Mouse (Mus musculus) limb, embryonic 15.5 days (tissue): ENCODE results near the gene Sarnp. TPM values are rescaled to one million over a fixed set of nuclear protein-coding genes. Genes with fewer than 3 reads are reported as not detected.

Experiments
- ATAC-seq: fragments of 200-750 bp; cut with Nextera tagmentation; 2 replicates; pipeline ENCODE4 v1.8.0; 2017; ENCODE audit warnings: low read depth, moderate TSS enrichment; ENCODE audit not compliant: insufficient number of reproducible peaks, low FRiP score, low TSS enrichment
- H3K27ac ChIP-seq: fragments of 300-500 bp; sonication (generic); 2 replicates; pipeline ENCODE4 v1.5.1; 2015; ENCODE audit warnings: moderate library complexity, mild to moderate bottlenecking, inconsistent platforms
- H3K27me3 ChIP-seq: fragments of 300-500 bp; sonication (generic); 2 replicates; pipeline ENCODE4 v1.6.1; 2015; ENCODE audit warnings: inconsistent platforms
- H3K36me3 ChIP-seq: fragments of 300-500 bp; sonication (generic); 2 replicates; pipeline ENCODE4 v1.6.1; 2015; ENCODE audit warnings: inconsistent platforms
- H3K4me1 ChIP-seq: fragments of 300-500 bp; sonication (generic); 2 replicates; pipeline ENCODE4 v1.6.1; 2015; ENCODE audit warnings: inconsistent platforms
- H3K4me2 ChIP-seq: fragments of 300-500 bp; sonication (generic); 2 replicates; pipeline ENCODE4 v1.6.1; 2015; ENCODE audit warnings: mild to moderate bottlenecking, inconsistent platforms
- H3K4me3 ChIP-seq: fragments of 300-500 bp; sonication (generic); 2 replicates; pipeline ENCODE4 v1.5.1; 2015; ENCODE audit warnings: mild to moderate bottlenecking, inconsistent platforms
- H3K9ac ChIP-seq: fragments of 300-500 bp; sonication (generic); 2 replicates; pipeline ENCODE4 v1.6.1; 2015; ENCODE audit warnings: inconsistent platforms
- H3K9me3 ChIP-seq: fragments of 300-500 bp; sonication (generic); 2 replicates; pipeline ENCODE4 v1.6.1; 2016; ENCODE audit warnings: inconsistent platforms
- WGBS: fragments of 180-500 bp; shearing (Covaris S2); methylation state at CpG from one replicate; pipeline ENCODE4 v1.1.7; 2015; 5-methylcytosine and 5-hydroxymethylcytosine counted together
- polyA plus RNA-seq: library from polyadenylated mRNA; unstranded; fragments of >200 nt; fragmentation: Nextera tagmentation; extraction: Ambion mirVana; gene quantifications from 2 replicates; pipeline ENCODE4 v1.2.1, GENCODE M21; 2015

Gene Sarnp
- polyA plus RNA-seq, 1 experiment from 2014 or later: 180 TPM

DNA sequence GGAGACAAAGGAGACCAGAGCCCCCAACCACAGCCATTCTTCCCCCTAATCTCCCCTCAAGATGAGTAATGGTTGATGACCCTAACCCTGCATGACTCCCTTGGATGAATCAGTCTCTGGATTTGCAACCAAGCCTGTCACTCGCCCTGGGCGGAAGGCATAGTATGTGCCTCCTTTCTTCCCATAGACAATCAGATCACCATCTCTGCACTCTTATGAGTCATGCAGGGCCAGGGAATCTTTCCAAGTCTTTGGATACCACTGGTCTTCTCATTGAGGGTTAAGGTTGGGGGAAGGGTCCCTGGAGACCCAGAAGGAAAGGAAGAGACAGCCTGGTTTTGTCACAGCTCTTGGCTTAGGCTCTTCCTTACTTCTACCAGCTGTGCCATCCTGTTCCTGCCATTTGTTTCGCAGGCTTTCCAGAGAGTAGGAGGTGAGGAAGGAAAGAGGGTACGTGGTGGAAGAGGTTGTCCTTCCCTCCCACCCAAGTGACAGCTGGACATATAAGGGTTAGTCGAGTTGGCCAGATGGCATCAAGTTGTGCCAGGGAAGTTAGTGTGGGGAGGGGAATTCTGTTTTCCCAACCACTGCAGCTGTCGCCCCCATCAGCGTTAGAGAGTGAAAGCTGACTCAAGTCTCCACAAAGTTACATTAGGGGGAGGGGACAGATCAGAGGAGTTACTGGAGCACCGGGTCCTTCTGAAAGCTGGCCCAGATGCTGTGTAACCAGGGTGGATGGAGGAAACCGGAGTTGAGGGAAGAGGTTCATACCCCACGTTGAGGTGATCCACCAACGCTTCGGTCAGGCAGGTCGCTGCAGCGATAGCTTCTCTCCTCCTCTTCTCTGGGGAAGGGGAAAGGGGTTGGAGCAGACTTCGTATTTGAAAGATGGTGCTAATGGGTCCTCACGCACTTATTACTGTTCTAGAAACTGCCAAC is 105.0 kb downstream of the Sarnp start:
- H3K27me3 ChIP-seq: no peaks in the 10 kb centered on the region
- peaks cover 13% of the 10 kb centered on the region for H3K36me3 ChIP-seq
- peak overlapping the region; percentile 71 for H3K4me2 ChIP-seq
- WGBS: 72% methylated on average over 16 of the region's 16 CpGs
- no peak; the same call in 1 of the 2 replicates for ATAC-seq
- peak overlapping the region; percentile 95 for H3K27ac ChIP-seq
- peak overlapping the region; percentile 70 for H3K4me3 ChIP-seq
- H3K9ac ChIP-seq: peak overlapping the region; percentile 66; the same call in 1 of the 2 replicates
- H3K4me1 ChIP-seq: peaks cover 50% of the 10 kb centered on the region
- H3K9me3 ChIP-seq: no peaks in the 10 kb centered on the region

DNA sequence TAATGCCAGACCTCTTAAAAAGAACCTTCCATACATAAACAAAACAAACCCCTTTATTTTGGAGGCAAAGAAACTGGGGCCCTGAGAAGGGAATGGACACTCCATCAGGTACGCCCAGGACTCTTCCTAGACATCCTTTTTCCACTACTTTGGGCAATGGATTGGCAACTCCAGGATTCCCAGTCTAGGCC is 105.6 kb downstream of the Sarnp start, which contains the start of gene Rdh5:
Rdh5 (minus strand) TSS at position 67 of the 191 bp plus-strand sequence.
- WGBS: 15% methylated on average over 1 of the region's 1 CpGs
- peak within 1 kb of the TSS; percentile 70 for H3K4me3 ChIP-seq
- peaks cover 50% of the 10 kb centered on the region for H3K4me1 ChIP-seq
- H3K27ac ChIP-seq: peak within 1 kb of the TSS; percentile 95
- peak within 1 kb of the TSS; percentile 71 for H3K4me2 ChIP-seq
- no peak for ATAC-seq
- no peaks in the 10 kb centered on the region for H3K27me3 ChIP-seq
- H3K36me3 ChIP-seq: peaks cover 8% of the 10 kb centered on the region
- no peaks in the 10 kb centered on the region for H3K9me3 ChIP-seq
- peak within 1 kb of the TSS; percentile 66 for H3K9ac ChIP-seq

DNA sequence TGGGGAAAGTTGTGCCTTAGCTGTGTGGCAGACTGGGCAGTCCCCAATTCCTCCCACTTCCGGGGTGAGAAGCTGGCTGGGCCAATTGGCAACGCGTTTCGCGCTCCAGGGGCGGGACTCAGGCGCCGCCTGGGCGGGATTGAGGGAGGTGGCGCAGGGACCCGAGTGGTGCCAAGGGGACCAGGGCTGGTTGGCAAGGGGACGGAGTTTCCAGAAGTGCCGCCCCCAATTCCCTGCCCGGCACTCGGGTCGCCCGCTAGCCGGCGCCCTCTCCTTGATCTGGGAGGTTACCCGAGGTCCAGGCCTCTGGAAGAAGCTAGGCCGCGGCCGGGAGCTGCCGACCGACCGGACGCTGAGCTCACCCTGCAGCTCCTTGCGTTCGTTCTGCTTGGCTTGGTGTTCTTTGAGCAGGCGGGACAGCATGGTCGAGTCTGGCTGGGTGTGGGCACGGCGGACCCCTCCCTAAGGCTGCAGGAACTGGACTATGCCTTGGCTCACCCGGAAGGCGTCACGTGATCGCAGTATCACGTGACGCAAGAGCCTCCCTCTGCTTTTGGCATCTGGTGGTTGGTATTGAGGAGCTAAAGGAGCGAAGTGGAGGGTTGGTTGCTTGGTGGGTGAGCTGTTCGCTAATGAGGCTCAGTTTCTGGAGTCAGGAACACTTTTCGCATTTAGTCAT is 106.0 kb downstream of the Sarnp start:
- no peaks in the 10 kb centered on the region for H3K9me3 ChIP-seq
- H3K4me2 ChIP-seq: peak overlapping the region; percentile 71
- ATAC-seq: peak; percentile 87
- H3K27me3 ChIP-seq: no peaks in the 10 kb centered on the region
- peak overlapping the region; percentile 70 for H3K4me3 ChIP-seq
- H3K27ac ChIP-seq: peak overlapping the region; percentile 95
- H3K4me1 ChIP-seq: peaks cover 50% of the 10 kb centered on the region
- under 1% methylated on average over 42 of the region's 42 CpGs for WGBS
- H3K36me3 ChIP-seq: peaks cover 3% of the 10 kb centered on the region; the same call in 1 of the 2 replicates
- H3K9ac ChIP-seq: peak overlapping the region; percentile 66

DNA sequence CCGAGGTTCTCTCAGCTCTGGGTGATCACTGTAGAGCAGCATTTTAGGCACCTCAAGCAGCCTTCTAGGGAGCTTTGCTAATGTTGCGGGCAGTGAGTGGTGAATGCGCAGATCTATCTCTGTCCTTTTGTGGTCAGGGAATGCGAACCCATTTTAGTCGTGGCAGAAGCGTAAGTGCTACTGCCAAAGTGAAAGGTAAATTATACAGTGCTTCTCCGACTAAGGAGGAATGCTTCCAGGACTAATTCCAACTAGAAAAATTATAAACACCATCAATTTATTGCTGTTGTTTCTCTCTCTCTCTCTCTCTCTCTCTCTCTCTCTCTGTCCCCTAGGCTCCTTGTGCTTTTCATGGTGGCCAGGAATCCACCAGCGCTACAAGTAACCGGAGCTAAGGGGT is 106.8 kb downstream of the Sarnp start, which contains the start of gene Bloc1s1:
Bloc1s1 (minus strand) TSS at position 101 of the 400 bp plus-strand sequence.
- Histone ChIP-seq H3K9ac (peak within 1 kb of the TSS; percentile 66), H3K27ac (peak within 1 kb of the TSS; percentile 95), H3K9me3 (no peaks in the 10 kb centered on the region), H3K4me2 (peak within 1 kb of the TSS; percentile 71), H3K4me1 (peaks cover 49% of the 10 kb centered on the region), H3K4me3 (peak within 1 kb of the TSS; percentile 70), H3K27me3 (no peaks in the 10 kb centered on the region), H3K36me3 (no peaks in the 10 kb centered on the region; the same call in 1 of the 2 replicates)
- ATAC-seq: no peak
- 64% methylated on average over 9 of the region's 9 CpGs for WGBS

Other genes with a start within 250 kb of the Sarnp start
- 20.4 and 20.8 TPM in 2 replicates for gene Erbb3, start 227.7 kb upstream of the Sarnp start, polyA plus RNA-seq
- 584 and 840 TPM in 2 replicates for gene Rps26, start 190.6 kb upstream of the Sarnp start, polyA plus RNA-seq
- gene Ikzf4, start 171.3 kb upstream of the Sarnp start, polyA plus RNA-seq: 3.5 and 4.1 TPM in 2 replicates
- gene Suox, start 143.3 kb upstream of the Sarnp start, polyA plus RNA-seq: 22.1 and 24.7 TPM in 2 replicates
- gene Rab5b, start 121.1 kb upstream of the Sarnp start, polyA plus RNA-seq: 90.6 and 97.4 TPM in 2 replicates
- gene Pmel, start 113.1 kb upstream of the Sarnp start, polyA plus RNA-seq: 6.5 and 9.5 TPM in 2 replicates
- 108 and 110 TPM in 2 replicates for gene Cdk2, start 112.3 kb upstream of the Sarnp start, polyA plus RNA-seq
- gene Dgka, start 72.5 kb upstream of the Sarnp start, polyA plus RNA-seq: 26.0 and 26.4 TPM in 2 replicates
- 33.7 and 34.4 TPM in 2 replicates for gene Pym1, start 69.4 kb upstream of the Sarnp start, polyA plus RNA-seq
- gene Mmp19, start 26.4 kb upstream of the Sarnp start, polyA plus RNA-seq: 1.7 and 2.5 TPM in 2 replicates
- 64.2 and 65.8 TPM in 2 replicates for gene Dnajc14, start 13.3 kb upstream of the Sarnp start, polyA plus RNA-seq
- gene Tmem198b, start 13.0 kb upstream of the Sarnp start, polyA plus RNA-seq: 24.3 and 24.4 TPM in 2 replicates
- gene Ormdl2, start 4.3 kb downstream of the Sarnp start, polyA plus RNA-seq: 64.8 and 66.3 TPM in 2 replicates
- gene Gdf11, start 74.4 kb downstream of the Sarnp start, polyA plus RNA-seq: 5.9 and 6.2 TPM in 2 replicates
- 1,128 and 1,135 TPM in 2 replicates for gene Cd63, start 83.7 kb downstream of the Sarnp start, polyA plus RNA-seq
- gene Rdh5, start 105.6 kb downstream of the Sarnp start, polyA plus RNA-seq: 13.6 and 16.8 TPM in 2 replicates
- gene Bloc1s1, start 106.7 kb downstream of the Sarnp start, polyA plus RNA-seq: 225 and 234 TPM in 2 replicates
- 11.8 and 27.8 TPM in 2 replicates for gene Itga7, start 116.5 kb downstream of the Sarnp start, polyA plus RNA-seq
- 0.24 and 0.32 TPM in 2 replicates for gene Mettl7b, start 143.7 kb downstream of the Sarnp start, polyA plus RNA-seq
- gene Olfr9, start 172.1 kb downstream of the Sarnp start, polyA plus RNA-seq: not detected in 2 replicates
- not detected in 2 replicates for gene Olfr763, start 193.5 kb downstream of the Sarnp start, polyA plus RNA-seq
- gene Olfr764-ps1, start 222.6 kb downstream of the Sarnp start, polyA plus RNA-seq: not detected in 2 replicates
- not detected in 2 replicates for gene Olfr765, start 232.7 kb downstream of the Sarnp start, polyA plus RNA-seq